Mouse (Mus musculus) embryonic fibroblast, embryonic 13.5 days (primary cell): ENCODE results near the gene Plekha4.

ENCODE experiments used
- CTCF ChIP-seq: IDR thresholded peaks from 2 replicates; pipeline ENCODE4 v1.5.1; 2011; ENCODE audit warnings: mild to moderate bottlenecking, control low read depth, low read length, moderate library complexity, borderline replicate concordance; ENCODE audit not compliant: insufficient read depth
- POLR2A ChIP-seq: IDR thresholded peaks from 2 replicates; pipeline ENCODE4 v1.6.1; 2011; ENCODE audit warnings: low read depth, mild to moderate bottlenecking, control low read depth, low read length, moderate library complexity

GRCm38 (mm10) chr7:45568601-45569473, 42.7 kb downstream of the Plekha4 start:
- no peak for TF ChIP-seq CTCF
- no peak for TF ChIP-seq POLR2A
